Mouse (Mus musculus) layer of hippocampus, adult 2 months (tissue): ENCODE results near the gene Tmem117. TPM values are rescaled to one million over a fixed set of nuclear protein-coding genes. Genes with fewer than 3 reads are reported as not detected.

ENCODE experiments used
- DNase-seq, 2 experiments: peaks; one replicate each; pipeline ENCODE4 v3.0.0; 2022; ENCODE audit warnings: low spot score in 2 of 2
- H3K27ac ChIP-seq: fragments of 200-600 bp; 2 replicates; pipeline ENCODE4 v1.8.1; 2022
- H3K4me3 ChIP-seq: fragments of 200-600 bp; 2 replicates; pipeline ENCODE4 v1.8.1; 2022; ENCODE audit warnings: mild to moderate bottlenecking
- CTCF ChIP-seq: fragments of 200-600 bp; conservative IDR thresholded peaks from 2 replicates; pipeline ENCODE4 v1.8.1; 2022; ENCODE audit warnings: antibody characterized with exemption, mild to moderate bottlenecking, moderate library complexity
- total RNA-seq, 2 experiments: library from RNA; stranded (reverse); gene quantifications; 2 replicates each; pipeline ENCODE4 v1.2.3; 2021

The Tmem117 gene
- total RNA-seq, 2 experiments from 2014 or later: 8.9 to 9.1 TPM

- TF ChIP-seq CTCF: no peak
- H3K27ac ChIP-seq: no peak overlapping the region
- peak in 1 of 2 experiments; percentile 48 for DNase-seq
- no peak overlapping the region for H3K4me3 ChIP-seq
Measured at GRCm38 (mm10) chr15:94956697-94957096, 327.7 kb downstream of the Tmem117 start.

- no peak for DNase-seq
- TF ChIP-seq CTCF: no peak
- Histone ChIP-seq H3K27ac (no peak overlapping the region), H3K4me3 (no peak overlapping the region)
Measured at GRCm38 (mm10) chr15:94957202-94957601, 328.2 kb downstream of the Tmem117 start.

GRCm38 (mm10) chr15:94967004-94967403 lies 338.0 kb downstream of the Tmem117 start:
- no peak for DNase-seq
- Histone ChIP-seq H3K27ac (peak overlapping the region; percentile 80), H3K4me3 (no peak overlapping the region)
- TF ChIP-seq CTCF: no peak

- no peak for TF ChIP-seq CTCF
Measured at GRCm38 (mm10) chr15:94968403-94969180, 339.6 kb downstream of the Tmem117 start.

GRCm38 (mm10) chr15:94981798-94982197 lies 352.8 kb downstream of the Tmem117 start:
- no peak for TF ChIP-seq CTCF
- H3K4me3 ChIP-seq: no peak overlapping the region
- no peak for DNase-seq
- H3K27ac ChIP-seq: peak overlapping the region; percentile 32; the same call in 1 of the 2 replicates

More at GRCm38 (mm10) chr15:94968403-94969180, 339.6 kb downstream of the Tmem117 start:
- peak overlapping the region; percentile 80 for H3K27ac ChIP-seq
- no peak for DNase-seq
- no peak overlapping the region for H3K4me3 ChIP-seq

GRCm38 (mm10) chr15:94995352-94995751 lies 366.3 kb downstream of the Tmem117 start:
- DNase-seq: no peak
- Histone ChIP-seq H3K27ac (no peak overlapping the region), H3K4me3 (no peak overlapping the region)
- TF ChIP-seq CTCF: no peak

- no peak overlapping the region for H3K4me3 ChIP-seq
- H3K27ac ChIP-seq: peak overlapping the region; percentile 54
- peak in 1 of 2 experiments; percentile 46 for DNase-seq
- TF ChIP-seq CTCF: no peak
Measured at GRCm38 (mm10) chr15:95005121-95005824, 376.2 kb downstream of the Tmem117 start.

- no peak for DNase-seq
- Histone ChIP-seq H3K4me3 (no peak overlapping the region), H3K27ac (no peak overlapping the region)
- TF ChIP-seq CTCF: no peak
Measured at GRCm38 (mm10) chr15:95022251-95022650, 393.2 kb downstream of the Tmem117 start.

- no peak for DNase-seq
- no peak overlapping the region for H3K4me3 ChIP-seq
- no peak overlapping the region for H3K27ac ChIP-seq
- no peak for TF ChIP-seq CTCF
Measured at GRCm38 (mm10) chr15:95024401-95024800, 395.4 kb downstream of the Tmem117 start.

GRCm38 (mm10) chr15:95028862-95029486 lies 399.9 kb downstream of the Tmem117 start:
- no peak for DNase-seq
- Histone ChIP-seq H3K4me3 (no peak overlapping the region), H3K27ac (no peak overlapping the region)
- no peak for TF ChIP-seq CTCF

- H3K27ac ChIP-seq: no peak overlapping the region
- no peak for TF ChIP-seq CTCF
- no peak for DNase-seq
- H3K4me3 ChIP-seq: no peak overlapping the region
Measured at GRCm38 (mm10) chr15:95029487-95029875, 400.4 kb downstream of the Tmem117 start.

GRCm38 (mm10) chr15:95042437-95042836 lies 413.4 kb downstream of the Tmem117 start:
- DNase-seq: no peak
- Histone ChIP-seq H3K27ac (no peak overlapping the region), H3K4me3 (no peak overlapping the region)
- TF ChIP-seq CTCF: no peak

- DNase-seq: peak; percentile 32 to 34
- no peak for TF ChIP-seq CTCF
- Histone ChIP-seq H3K4me3 (no peak overlapping the region), H3K27ac (peak overlapping the region; percentile 77)
Measured at GRCm38 (mm10) chr15:95044011-95044410, 415.0 kb downstream of the Tmem117 start.
